Mouse (Mus musculus) cerebellum, adult 2 months (tissue): ENCODE results near the gene Pik3r1. TPM values are rescaled to one million over a fixed set of nuclear protein-coding genes. Genes with fewer than 3 reads are reported as not detected.
A peak's percentile ranks its signal among the peaks of the same experiment; 100 is the strongest.

Source experiments
- DNase-seq, 2 experiments: peaks; one replicate each; pipeline ENCODE4 v3.0.0; 2021
- H3K27ac ChIP-seq: fragments of 200-500 bp; 2 replicates; pipeline ENCODE4 v1.5.1; 2012; ENCODE audit warnings: low read length, control low read depth, inconsistent platforms; ENCODE audit not compliant: insufficient read depth
- H3K27me3 ChIP-seq: fragments of 200-500 bp; 2 replicates; pipeline ENCODE4 v1.6.1; 2012; ENCODE audit warnings: inconsistent platforms, mild to moderate bottlenecking, low read length, moderate library complexity; ENCODE audit not compliant: control insufficient read depth, insufficient read depth
- H3K4me1 ChIP-seq: fragments of 200-500 bp; 2 replicates; pipeline ENCODE4 v1.6.1; 2011; ENCODE audit warnings: low read length; ENCODE audit not compliant: control insufficient read depth, insufficient read depth
- H3K4me3 ChIP-seq: fragments of 200-500 bp; replicated peaks from 2 replicates; pipeline ENCODE3; 2011; ENCODE audit warnings: mild to moderate bottlenecking, low read depth, low read length, control low read depth; ENCODE audit not compliant: insufficient read depth
- CTCF ChIP-seq: fragments of 200-500 bp; IDR thresholded peaks from 2 replicates; pipeline ENCODE4 v1.5.1; 2011; ENCODE audit warnings: low read depth, mild to moderate bottlenecking, control low read depth, low read length, moderate library complexity, borderline replicate concordance; ENCODE audit not compliant: insufficient read depth
- POLR2A ChIP-seq: fragments of 200-500 bp; IDR thresholded peaks from 2 replicates; pipeline ENCODE4 v1.6.1; 2011; ENCODE audit warnings: low read length, control low read depth, borderline replicate concordance; ENCODE audit not compliant: insufficient read depth
- WGBS: fragments of 180-500 bp; shearing (Covaris S2); methylation state at CpG from one replicate; pipeline ENCODE4 v1.1.7; 2018; 5-methylcytosine and 5-hydroxymethylcytosine counted together
- polyA plus RNA-seq: library from polyadenylated mRNA; depleted of rRNA; stranded (reverse); fragments of >200 nt; gene quantifications from 2 replicates; pipeline ENCODE4 v1.2.3, GENCODE M21; 2012

Pik3r1 gene
- polyA plus RNA-seq, 1 experiment = 44.9 TPM

- TF ChIP-seq CTCF (no peak), POLR2A (no peak)
- no peak overlapping the region for H3K4me3 ChIP-seq
- no peaks in the 10 kb centered on the region for H3K4me1 ChIP-seq
- no peak overlapping the region for H3K27ac ChIP-seq
- WGBS = 76% methylated on average over 13 of the region's 13 CpGs
- no peaks in the 10 kb centered on the region for H3K27me3 ChIP-seq
- DNase-seq = no peak
These were observed 16.8 kb upstream of the Pik3r1 start for GRCm38 (mm10) chr13:101784651-101785289.

DNA sequence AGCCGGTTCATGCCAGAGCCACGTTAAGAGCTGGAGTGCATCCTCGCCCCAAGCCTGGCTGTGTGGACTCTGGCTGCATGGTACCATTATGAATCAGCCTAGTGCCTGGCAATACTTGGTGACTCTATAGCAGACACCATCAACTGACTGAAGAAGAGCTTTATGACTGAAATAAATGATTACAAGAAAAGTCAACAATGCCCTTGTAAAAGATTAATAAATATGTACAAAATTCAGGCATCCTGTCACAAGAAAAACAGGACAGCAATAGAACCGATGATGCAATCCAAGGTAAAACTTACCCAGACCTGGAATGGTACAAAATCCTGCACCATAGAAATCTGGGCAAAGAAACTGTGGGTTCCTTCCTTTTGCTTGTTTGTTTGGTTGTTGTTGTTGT, 11.0 kb upstream of the Pik3r1 start:
- no peak for DNase-seq
- H3K27me3 ChIP-seq = no peaks in the 10 kb centered on the region
- no peak overlapping the region for H3K4me3 ChIP-seq
- no peak overlapping the region for H3K27ac ChIP-seq
- 79% methylated on average over 4 of the region's 4 CpGs for WGBS
- H3K4me1 ChIP-seq = no peaks in the 10 kb centered on the region
- no peak for TF ChIP-seq CTCF

DNA sequence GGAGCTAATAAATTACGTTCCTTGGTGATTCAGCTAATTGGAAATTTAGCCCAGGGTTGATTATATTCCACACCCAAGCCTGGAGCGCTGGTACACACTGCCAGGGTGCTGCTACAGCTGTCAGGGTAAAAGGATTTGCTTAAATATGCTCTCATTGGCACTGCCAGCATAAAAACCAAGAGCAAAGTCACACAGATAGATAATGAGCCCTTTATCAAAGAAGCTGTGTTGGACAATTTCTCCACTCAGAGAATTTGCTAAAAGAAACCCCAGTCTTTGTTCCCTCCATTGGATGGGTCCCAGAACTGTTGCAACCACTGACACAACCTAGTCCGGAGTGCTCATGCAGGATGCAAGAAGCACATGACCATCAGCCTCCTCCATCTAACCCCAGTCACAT, 9.8 kb upstream of the Pik3r1 start:
- TF ChIP-seq CTCF (no peak), POLR2A (no peak)
- WGBS = 58% methylated on average over 3 of the region's 3 CpGs
- DNase-seq = peak in 1 of 2 experiments; percentile 32
- H3K27ac ChIP-seq = peak overlapping the region; percentile 20; the same call in 1 of the 2 replicates
- no peaks in the 10 kb centered on the region for H3K4me1 ChIP-seq
- H3K27me3 ChIP-seq = no peaks in the 10 kb centered on the region
- no peak overlapping the region for H3K4me3 ChIP-seq

GRCm38 (mm10) chr13:101771071-101771470, 3.1 kb upstream of the Pik3r1 start:
- TF ChIP-seq CTCF (no peak), POLR2A (no peak)
- Histone ChIP-seq H3K27me3 (no peaks in the 10 kb centered on the region), H3K4me1 (no peaks in the 10 kb centered on the region), H3K27ac (no peak overlapping the region), H3K4me3 (no peak overlapping the region)
- DNase-seq = no peak

DNA sequence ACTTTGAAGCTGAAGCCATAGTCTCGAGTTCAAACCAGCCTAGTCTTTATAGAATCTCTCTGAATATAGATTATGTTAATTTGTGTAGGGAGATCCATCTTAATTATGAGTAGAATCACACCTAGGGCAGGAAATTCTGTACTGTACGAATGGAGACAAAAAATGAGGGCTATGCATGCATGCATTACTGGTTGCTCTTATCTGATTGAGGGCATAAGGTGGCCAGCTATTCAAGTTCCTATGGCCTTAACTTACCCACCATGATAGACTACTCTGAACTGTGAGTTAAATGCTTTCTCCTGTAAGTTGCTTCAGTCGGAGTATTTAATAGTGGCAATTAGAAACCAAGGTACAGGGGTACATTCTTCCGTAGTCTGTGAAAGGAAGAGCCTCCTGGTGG, 1.9 kb upstream of the Pik3r1 start:
- no peak for DNase-seq
- no peaks in the 10 kb centered on the region for H3K27me3 ChIP-seq
- WGBS = 96% methylated on average over 4 of the region's 4 CpGs
- TF ChIP-seq POLR2A (no peak), CTCF (no peak)
- no peak overlapping the region for H3K4me3 ChIP-seq
- H3K27ac ChIP-seq = no peak overlapping the region
- H3K4me1 ChIP-seq = no peaks in the 10 kb centered on the region

DNA sequence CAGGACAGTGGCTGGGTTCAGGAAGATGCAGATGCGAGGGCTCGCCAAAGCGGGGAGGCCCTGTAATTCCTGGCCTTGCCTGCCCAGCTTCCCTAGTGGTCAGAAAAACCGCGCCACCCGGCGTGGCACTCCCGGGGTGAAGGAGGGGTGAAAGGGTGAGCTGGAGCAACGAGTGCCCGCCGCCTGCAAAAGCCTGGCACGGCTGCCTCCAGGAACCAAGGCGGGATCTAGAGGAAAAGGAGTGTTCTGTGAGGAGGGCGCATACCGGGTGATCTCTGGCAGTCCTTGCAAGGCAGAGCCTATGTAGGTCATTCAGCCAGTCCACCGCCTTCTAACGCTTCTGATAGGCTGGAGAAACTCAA, 594 bp upstream of the Pik3r1 start:
- H3K27me3 ChIP-seq = no peaks in the 10 kb centered on the region
- peak overlapping the region; percentile 24 for H3K27ac ChIP-seq
- peak overlapping the region; percentile 71 for H3K4me3 ChIP-seq
- WGBS = under 1% methylated on average over 17 of the region's 17 CpGs
- DNase-seq = peak; percentile 78 to 81
- H3K4me1 ChIP-seq = no peaks in the 10 kb centered on the region
- TF ChIP-seq CTCF = peak; percentile 18; the same call in 1 of the 2 replicates
- peak; percentile 35; the same call in 1 of the 2 replicates for TF ChIP-seq POLR2A

- no peak for TF ChIP-seq CTCF
- no peak for TF ChIP-seq POLR2A
- DNase-seq = peak; percentile 47 to 57
- WGBS = 1% methylated on average over 60 of the region's 60 CpGs
- Histone ChIP-seq H3K27me3 (no peaks in the 10 kb centered on the region), H3K27ac (peak overlapping the region; percentile 70), H3K4me1 (no peaks in the 10 kb centered on the region), H3K4me3 (peak overlapping the region; percentile 71)
These were observed 806 bp downstream of the Pik3r1 start for GRCm38 (mm10) chr13:101767013-101767808.

DNA sequence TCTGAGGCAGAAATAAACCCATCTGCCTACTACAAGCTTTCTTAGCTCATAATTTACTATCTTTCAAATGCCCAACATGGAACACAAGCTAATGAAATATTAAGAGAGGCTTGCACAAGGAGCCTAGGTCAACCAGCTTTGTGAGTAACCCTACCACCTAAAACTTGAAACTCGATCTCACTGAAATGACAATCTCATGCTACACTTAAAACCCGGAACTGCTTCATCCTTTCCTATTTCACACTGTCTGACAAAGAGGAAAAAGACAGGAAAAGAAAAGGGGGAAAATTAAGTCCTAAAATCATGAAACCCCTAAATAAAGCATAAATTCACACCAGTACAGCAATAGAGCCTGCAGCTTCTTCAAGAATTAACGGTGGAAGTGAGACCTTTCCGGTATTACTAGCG, 1.4 kb downstream of the Pik3r1 start:
- Histone ChIP-seq H3K4me3 (peak overlapping the region; percentile 71), H3K27me3 (no peaks in the 10 kb centered on the region), H3K4me1 (no peaks in the 10 kb centered on the region), H3K27ac (no peak overlapping the region)
- 5% methylated on average over 5 of the region's 5 CpGs for whole genome bisulfite sequencing
- DNase-seq = no peak
- TF ChIP-seq POLR2A (no peak), CTCF (no peak)
